Mouse (Mus musculus): ENCODE measurements around the gene Thsd4. TPM values are rescaled to one million over a fixed set of nuclear protein-coding genes. Genes with fewer than 3 reads are reported as not detected.

Thsd4 gene
- polyA plus RNA-seq, 1 experiment: 2.1 TPM

DNA sequence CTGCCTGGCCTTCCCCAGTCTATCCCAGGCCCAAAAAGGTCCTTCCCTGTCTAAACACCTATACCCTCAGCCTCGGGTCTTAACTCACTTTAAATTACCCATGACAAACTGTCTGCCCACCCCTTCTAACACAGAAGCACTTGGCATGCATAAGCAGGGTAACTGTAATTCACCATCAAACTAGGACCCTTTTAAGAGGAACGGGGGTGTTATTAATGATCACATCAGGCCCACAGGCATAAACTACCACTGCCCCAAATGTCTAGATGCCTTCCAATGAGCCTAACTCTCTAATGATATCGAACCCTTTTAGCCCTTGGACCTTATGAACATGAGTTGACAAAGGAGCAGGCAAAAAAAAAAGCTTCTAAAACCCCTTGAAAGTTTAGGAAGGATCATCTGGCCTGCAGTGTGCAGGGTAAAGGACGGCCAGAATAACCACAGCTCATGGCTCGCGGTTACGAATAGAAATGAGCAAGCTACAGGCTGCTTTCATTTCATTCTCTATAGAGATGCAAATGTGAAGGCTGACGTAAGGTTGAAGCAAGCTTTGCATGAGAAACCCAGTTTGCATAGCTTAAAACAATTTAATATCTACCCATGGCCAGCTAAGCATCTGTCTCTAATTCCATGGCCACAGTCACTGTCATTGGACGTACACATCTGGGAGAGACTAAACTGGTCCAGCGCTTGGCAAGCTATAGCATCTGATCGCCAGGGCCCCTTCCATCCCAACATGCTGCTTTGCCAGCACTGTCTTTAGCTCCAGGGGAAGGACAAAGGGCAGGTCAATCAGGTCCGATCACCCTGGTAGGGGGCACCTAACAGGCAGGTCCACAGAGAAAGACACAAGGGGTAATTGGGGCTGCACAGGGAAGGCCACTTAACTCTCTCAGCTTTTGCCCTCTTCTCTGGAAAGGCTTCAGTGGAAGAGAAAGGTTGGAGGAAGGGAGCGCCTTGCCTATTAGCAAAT, 61.5 kb downstream of the Thsd4 start:
- WGBS: 96% methylated on average over 13 of the region's 13 CpGs

DNA sequence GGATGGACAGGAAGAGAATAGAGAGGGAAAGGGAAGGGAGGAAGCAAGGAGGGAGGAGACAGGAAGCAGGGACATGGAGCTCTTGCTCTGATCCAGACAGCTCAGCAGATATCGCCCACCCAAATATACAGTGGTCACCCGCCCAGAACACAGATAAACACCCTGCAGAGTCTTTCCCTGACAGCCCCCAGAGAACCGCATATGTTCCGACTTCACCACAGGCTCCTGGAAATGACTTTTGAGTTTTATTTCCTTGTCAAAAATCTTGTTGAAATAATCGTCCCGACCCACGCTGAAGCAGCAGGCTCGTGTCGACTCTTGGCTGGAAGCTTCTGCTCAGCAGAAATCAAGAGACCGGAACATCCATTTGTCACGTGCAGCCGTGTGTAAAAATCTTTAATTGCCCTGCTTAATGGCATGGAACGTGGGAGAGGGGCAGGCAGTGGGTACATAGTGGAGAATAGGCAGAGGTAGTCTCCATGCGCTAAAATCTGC, 63.3 kb downstream of the Thsd4 start:
- WGBS: 61% methylated on average over 14 of the region's 14 CpGs
- DNase-seq (ENCODE audit: low read depth, low spot score): no peak

More for the DNA sequence above, 61.5 kb downstream of the Thsd4 start:
- no peak for DNase-seq (ENCODE audit: low read depth, low spot score)

DNA sequence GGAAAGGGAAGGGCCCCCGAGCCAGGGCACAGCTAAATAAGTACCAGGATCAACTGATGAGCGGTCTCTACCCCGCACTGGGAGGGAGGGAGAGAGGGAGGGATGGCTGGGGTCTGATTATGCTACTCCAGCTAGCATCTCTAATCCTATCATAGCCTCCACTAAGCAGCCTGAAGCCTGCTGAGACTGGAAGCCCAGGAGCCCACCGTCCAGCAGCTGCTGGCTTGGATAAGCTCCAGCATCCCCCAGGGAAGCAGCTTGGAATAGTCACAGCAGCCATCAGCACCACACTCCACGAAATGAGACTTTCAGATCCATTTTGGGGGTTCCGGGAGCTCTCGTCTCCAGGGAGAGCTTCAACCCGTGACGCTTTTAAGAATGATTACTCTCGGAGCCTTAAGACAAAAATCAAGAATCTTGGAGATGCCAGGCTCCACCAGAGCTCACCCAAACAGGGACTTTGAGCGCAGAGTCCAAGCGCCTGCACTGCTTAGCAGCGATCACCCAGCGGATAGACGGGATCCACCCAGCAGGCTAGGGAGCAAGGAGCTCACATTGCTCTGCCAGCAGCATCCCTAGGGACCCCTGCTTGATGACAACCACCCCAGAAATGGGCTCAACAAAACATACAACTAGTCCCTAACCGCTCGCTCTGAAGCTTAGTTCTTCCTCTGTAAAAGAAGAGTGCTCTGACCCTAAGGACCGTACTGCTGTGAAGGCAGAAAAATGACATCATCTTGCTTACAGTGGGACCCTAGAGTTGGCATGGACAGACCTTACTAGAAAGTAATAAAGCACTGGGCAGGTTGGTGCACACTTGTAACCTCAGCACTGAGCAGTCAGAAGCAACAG, 64.3 kb downstream of the Thsd4 start:
- 67% methylated on average over 18 of the region's 18 CpGs for WGBS
- DNase-seq (ENCODE audit: low read depth, low spot score): no peak

DNA sequence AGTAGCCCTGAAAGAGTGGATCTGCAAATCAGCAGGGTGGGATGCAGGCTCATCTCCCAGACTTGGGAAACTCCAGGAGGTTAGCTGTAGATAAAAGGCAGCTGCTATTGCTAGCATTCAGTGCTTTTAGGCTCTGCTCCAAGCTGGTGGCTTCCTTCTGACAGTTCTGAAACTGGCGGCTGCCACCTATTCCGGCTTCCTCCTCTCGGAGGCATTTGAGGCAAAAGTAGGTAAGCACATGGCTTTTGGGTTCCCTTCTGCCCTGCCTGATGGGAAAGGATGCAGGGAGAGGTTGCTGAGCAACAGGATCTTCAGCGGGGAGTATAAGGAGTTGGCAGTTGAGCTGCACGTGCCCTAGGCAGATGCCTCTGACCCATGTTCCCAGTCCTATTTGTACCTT, 65.2 kb downstream of the Thsd4 start:
- DNase-seq (ENCODE audit: low read depth, low spot score): no peak
- WGBS: 59% methylated on average over 5 of the region's 5 CpGs

DNA sequence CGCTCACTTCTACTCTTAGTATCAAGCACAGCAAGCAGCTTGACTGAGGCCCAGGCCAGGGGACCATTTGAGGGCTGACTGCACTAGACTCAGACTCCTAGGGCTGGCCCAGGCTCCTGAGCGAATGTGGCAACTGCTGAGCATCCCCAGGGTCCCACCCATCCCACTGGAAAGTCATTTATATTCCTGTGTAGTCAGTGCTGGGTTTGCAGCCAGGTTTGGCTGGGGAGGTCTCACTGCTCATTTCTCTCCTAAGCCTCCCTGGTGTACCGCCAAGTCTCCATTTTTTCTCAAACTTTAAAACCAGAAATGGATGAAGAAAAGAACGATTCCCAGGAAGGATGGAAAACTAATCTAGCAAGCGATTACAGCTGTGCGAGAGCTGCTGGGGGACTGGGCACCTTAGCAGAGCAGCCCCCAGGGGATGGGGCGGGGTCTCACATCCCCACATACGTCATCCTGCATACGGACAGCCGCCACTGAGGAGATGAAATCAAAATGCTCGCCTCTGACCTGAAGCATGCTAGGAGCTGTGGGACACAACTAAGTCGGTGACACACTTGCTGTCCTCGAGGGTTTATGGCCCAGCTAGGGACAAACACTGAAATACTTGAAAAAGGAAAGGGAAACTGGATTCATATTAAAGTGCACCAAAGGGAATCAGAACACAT, 67.3 kb downstream of the Thsd4 start:
- no peak for DNase-seq (ENCODE audit: low read depth, low spot score)
- 76% methylated on average over 13 of the region's 13 CpGs for WGBS

DNA sequence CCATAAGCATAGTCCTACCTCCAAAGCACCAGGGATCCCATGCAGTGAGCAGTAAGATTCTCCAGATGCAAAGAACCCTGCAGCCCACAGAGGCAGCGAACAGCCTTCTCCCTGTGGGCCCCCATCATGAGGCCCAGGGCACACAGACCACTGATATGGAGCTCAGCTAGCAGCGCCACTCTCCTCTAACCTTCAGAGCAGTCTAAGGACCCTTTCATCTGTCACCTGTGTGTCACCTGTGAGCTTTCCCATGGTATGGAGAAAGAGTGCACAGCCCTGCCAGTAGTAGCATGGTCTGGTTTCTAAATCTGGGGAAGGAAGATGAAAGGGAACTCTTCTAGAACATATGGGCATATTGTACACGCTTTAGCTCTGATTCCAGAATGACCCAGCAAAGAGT, 72.3 kb downstream of the Thsd4 start:
- 92% methylated on average over 3 of the region's 3 CpGs for WGBS
- DNase-seq (ENCODE audit: low read depth, low spot score): no peak

DNA sequence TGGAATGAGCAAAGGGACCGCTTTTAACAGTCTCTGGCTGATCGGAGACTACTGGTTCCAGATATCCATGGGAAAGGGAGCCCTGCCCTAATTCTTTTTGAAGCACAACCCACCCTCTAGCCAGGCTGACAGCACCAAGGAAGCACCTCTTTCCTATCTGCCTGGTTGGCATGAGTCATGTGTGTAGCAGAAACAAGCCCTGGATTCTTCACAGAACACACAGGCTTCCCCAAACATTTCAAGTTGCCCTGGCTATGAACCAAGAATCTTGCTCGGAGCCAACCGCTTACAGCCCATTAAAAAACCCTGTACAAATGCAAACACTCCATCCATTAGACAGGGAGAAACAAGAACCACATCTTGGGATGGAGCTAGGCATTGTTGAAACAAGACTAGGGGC, 76.0 kb downstream of the Thsd4 start:
- 61% methylated on average over 4 of the region's 4 CpGs for WGBS
- DNase-seq (ENCODE audit: low read depth, low spot score): no peak

DNA sequence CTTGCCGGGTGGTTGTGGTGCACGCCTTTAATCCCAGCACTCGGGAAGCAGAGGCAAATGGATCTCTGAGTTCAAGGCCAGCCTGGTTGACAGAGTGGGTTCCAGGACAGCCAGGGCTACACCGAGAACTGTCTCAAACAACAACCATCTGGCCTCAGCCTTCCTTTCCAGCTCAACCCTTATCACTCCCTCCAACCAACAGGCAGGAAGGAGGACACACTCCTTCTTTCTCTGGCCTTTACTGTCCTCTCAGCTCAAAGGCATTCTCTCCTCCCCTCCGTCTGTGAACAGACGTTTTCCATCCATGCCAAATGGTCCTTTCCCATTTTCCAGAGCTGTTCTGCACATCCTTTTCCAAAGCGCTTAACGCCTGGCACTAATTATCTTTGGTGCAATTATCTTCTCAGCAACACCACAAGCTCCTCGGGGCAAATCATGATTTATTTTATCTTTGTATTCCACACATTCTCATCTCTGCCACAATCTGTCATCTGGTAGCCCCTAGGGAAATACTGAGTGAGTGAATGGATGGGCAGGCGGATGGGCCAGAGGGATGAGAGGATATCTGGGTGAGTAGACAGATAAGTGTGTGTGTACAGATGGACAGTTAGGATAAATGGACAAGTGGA, 80.5 kb downstream of the Thsd4 start:
- WGBS: 82% methylated on average over 10 of the region's 10 CpGs
- no peak for DNase-seq (ENCODE audit: low read depth, low spot score)

DNA sequence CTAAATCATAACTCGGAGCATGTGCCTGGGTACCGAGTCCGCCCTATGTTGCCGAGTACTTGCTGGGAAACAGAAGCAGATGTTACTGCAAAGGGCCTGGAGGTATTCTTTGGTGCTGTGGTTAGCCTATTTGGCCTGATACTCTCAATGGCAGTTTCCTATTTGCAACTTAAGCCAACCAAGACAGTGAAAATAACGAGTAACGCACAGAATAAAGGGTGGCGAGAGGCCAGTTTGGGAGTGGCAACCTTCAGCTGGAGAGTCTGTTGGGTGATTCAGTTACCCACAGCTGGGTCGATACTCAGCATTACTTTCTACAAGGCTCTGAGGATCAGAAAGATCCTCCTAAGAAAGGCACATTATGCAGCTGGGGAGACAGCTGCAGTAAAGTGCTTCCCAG, 81.3 kb downstream of the Thsd4 start:
- no peak for DNase-seq (ENCODE audit: low read depth, low spot score)
- 61% methylated on average over 8 of the region's 8 CpGs for WGBS

DNA sequence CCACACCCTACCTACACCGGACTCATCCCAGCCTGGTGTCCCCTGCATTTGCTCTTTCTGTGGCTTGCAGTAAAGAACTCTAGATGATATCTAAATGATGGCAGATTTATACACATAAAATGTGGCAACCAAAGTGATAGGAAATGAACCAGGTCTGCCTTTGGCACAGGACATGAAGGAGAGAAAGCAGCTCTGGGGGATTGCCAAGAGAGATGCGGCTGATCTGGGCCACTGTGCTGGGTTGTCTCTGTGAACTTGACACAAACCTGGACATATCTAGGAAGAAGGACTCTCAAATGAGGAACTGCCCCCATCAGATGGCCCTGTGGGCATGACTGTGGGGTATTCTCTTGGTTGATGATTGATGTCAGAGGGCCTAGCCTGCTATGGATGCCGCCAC, 85.6 kb downstream of the Thsd4 start:
- DNase-seq (ENCODE audit: low read depth, low spot score): no peak
- 95% methylated on average over 3 of the region's 3 CpGs for WGBS

DNA sequence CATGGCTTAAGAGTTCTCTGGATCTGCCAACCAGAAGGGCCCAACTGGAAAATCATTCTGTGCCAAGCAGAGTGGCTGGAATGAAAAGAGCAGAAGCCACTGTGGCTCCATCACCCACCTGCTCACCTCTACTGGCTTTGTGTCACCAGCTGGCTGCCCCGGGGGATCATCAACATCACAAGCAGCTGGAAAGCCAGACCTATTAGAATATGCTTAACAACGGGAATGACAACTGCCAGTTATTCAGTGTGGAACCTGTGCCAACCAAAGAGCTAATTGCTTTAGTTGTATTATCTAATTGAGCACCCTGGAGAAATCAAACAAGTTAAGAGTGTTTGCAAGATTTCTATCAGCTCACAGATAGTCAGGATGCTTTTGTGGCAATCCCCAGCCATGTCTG, 87.8 kb downstream of the Thsd4 start:
- 49% methylated on average over 2 of the region's 2 CpGs for WGBS
- no peak for DNase-seq (ENCODE audit: low read depth, low spot score)

DNA sequence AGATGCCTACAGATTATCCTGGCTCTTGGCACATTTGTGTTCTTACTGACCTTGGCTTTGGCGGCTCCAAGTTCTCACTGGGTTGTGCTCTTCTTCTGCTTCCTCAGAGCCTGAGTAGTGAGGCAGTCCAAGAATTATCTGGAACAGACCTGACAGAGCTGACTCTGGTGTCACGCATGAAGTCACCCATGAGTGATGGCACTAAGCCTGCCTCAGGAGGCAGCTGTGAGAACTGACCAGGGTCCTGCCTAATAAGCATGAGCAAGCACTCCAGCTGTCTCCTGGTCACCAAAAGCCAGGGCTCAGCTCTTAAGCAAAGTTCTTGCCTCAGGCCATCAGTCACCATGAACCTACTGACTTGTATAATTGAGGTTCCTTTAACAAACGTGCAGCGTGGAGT, 89.9 kb downstream of the Thsd4 start:
- WGBS: 86% methylated on average over 4 of the region's 4 CpGs
- no peak for DNase-seq (ENCODE audit: low read depth, low spot score)

DNA sequence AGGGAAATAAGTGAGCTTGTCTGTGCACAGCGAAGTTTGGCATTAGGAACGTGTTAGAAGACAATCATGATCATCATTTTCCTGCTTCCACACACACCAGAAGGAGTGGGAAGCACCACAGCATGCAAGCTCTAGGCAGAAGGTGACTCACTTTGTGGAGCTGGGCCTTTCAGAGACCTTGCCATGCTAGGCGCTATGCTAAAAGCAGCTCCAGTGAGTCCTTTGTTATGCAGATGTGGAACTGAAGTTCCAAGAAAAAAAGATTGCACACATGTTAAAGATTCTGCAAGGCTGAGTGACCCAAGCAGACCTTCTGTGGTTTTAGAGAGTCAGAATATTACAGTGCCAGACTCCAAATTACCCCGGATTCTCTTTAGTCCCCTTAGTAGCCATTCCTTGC, 91.8 kb downstream of the Thsd4 start:
- no peak for DNase-seq (ENCODE audit: low read depth, low spot score)
- 93% methylated on average over 4 of the region's 4 CpGs for WGBS

DNA sequence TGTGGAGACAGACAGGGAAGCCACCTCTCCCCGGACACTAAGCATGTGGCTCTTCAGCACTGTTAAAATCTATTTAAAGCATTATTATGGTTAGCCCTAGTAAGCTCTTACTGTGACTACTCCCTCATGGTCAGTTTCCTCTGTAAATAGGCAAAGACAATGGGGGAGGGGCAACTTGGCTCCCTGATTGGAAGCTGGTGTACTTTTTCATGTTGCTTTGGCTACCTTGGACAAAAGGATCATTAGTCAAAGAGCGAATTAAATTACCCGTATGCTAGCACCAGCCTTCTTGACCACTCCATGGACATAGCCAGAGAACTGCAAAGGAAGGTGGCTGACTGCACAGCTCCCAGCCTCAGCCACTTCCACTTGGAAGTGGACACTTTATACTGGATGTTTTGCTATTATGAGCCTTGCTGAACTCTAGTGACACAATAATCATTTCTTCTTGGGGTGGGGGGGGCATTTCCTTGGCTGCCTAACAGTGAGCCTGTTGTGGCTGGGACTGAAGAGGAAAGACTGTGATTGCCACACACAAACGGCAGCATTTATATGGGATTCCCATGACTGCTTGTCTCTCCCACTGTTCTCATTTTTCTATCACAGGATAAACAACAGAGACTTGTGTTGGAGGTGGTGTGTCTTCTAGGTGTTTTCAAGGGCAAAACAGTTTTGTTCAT, 107.6 kb downstream of the Thsd4 start:
- whole genome bisulfite sequencing: 60% methylated on average over 4 of the region's 4 CpGs
- no peak for DNase-seq (ENCODE audit: low read depth, low spot score)

DNA sequence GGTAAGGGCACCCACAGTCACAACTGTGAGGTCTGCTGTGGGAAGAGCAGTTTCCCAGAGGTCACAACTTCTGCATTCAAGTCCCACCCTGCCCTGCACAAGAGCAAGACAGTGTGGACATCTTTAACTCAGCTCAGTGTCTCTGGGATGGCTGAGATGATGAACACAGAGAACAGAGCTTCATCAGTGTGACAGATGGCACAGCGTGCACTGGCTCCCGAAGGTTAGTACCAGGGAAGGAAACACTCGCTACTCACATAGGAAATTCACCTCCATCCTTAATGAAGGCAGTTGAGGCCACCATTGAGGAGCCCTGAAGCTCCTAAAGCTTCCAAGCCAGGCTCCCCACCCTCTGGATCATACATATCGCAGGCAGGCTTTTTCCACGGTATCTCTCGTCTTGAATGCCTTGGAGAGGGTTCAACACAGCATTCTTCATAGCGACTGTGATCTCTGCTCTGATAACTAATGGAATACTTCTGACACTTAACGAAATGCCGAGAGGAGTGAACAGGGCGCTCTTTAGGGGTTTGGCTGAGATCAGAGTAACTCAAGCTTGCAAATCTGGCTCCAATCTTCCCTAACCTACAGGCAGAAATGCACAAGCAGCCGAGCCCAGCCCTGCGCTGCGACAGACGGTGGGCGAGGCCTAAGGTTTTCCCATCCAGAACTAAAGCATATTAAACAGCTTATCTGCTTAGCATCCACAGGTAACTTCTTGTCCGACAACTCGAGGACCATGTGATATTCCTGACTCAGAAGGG, 110.8 kb downstream of the Thsd4 start:
- 80% methylated on average over 17 of the region's 17 CpGs for WGBS
- no peak for DNase-seq (ENCODE audit: low read depth, low spot score)

DNA sequence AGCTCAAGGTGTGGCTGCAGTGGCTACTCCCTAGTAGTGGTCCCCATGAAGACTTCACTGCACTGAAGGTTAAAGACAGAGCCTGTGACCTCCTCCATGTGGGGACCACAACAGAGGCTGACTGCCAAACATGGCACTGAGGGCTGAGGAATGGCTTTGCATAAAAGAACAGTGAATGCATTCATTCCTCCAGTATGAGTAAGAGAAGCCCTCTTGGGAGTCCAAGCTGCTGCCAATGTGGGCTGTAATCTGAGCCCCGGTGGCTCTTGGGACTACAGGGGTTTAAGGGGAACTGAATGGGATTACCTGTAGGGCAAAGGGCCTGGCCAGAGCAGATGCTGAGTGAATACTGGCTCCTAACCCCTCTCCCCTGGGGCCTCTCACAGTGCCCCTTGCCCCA, 114.5 kb downstream of the Thsd4 start:
- DNase-seq (ENCODE audit: low read depth, low spot score): no peak
- WGBS: 48% methylated on average over 1 of the region's 1 CpGs

DNA sequence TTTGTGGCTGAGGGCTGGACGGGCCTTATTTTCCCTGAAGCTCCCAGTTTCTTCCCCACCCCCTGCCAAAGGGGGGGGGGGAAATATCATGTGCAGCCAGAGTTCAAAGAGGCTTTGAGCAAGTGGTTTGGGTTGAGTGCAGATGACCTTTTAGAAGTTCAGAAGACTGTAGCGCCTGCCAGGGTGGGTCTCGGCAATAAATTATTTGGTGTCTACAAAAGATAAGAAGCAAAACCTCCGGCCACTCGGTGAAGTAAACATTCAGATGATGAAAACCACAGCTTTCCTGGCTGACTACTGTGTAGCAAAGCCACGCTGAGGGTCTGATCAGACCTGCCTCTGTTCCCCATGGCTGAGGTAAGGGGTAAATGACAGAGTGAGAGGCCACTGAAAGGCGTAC, 116.1 kb downstream of the Thsd4 start:
- DNase-seq (ENCODE audit: low read depth, low spot score): no peak
- WGBS: 46% methylated on average over 7 of the region's 7 CpGs

DNA sequence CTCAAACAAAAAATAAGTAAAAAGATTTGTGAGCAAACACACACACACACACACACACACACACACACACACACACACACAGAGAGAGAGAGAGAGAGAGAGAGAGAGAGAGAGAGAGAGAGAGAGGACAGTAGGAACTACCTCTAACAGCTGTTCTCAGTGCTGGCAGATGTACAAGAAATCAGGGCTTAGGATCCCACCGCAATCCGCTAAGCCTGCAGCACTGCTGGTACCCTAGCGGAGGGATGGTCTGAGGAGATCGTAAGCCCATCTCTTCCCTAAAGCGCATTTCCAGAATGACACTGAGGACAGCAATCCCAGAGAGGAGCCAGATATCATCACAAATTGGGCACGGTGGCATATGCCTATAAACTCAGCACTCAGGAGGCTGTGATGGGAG, 119.2 kb downstream of the Thsd4 start:
- 91% methylated on average over 6 of the region's 6 CpGs for WGBS
- DNase-seq (ENCODE audit: low read depth, low spot score): no peak
